Mouse (Mus musculus) hindbrain, embryonic 12.5 days (tissue): ENCODE measurements around the gene Cyp2d22. TPM values are rescaled to one million over a fixed set of nuclear protein-coding genes. Genes with fewer than 3 reads are reported as not detected.
A peak's percentile ranks its signal among the peaks of the same experiment; 100 is the strongest.

Source experiments
- ATAC-seq: fragments of 200-750 bp; cut with Nextera tagmentation; 2 replicates; pipeline ENCODE4 v1.8.0; 2017; ENCODE audit warnings: moderate TSS enrichment; ENCODE audit not compliant: low FRiP score
- H3K27ac ChIP-seq: fragments of 300-500 bp; sonication (generic); 2 replicates; pipeline ENCODE4 v1.5.1; 2016; ENCODE audit warnings: mild to moderate bottlenecking
- H3K27me3 ChIP-seq: fragments of 300-500 bp; sonication (generic); 2 replicates; pipeline ENCODE4 v1.6.1; 2016; ENCODE audit warnings: mild to moderate bottlenecking
- H3K36me3 ChIP-seq: fragments of 300-500 bp; sonication (generic); 2 replicates; pipeline ENCODE4 v1.6.1; 2016; ENCODE audit warnings: mild to moderate bottlenecking
- H3K4me1 ChIP-seq: fragments of 300-500 bp; sonication (generic); 2 replicates; pipeline ENCODE4 v1.6.1; 2016
- H3K4me2 ChIP-seq: fragments of 300-500 bp; sonication (generic); replicated peaks from 2 replicates; pipeline ENCODE4 v1.6.1; 2016; ENCODE audit warnings: mild to moderate bottlenecking
- H3K4me3 ChIP-seq: fragments of 300-500 bp; sonication (generic); 2 replicates; pipeline ENCODE4 v1.5.1; 2016; ENCODE audit warnings: mild to moderate bottlenecking
- H3K9ac ChIP-seq: fragments of 300-500 bp; sonication (generic); 2 replicates; pipeline ENCODE4 v1.6.1; 2016; ENCODE audit warnings: mild to moderate bottlenecking, moderate library complexity
- H3K9me3 ChIP-seq: fragments of 300-500 bp; sonication (generic); replicated peaks from 2 replicates; pipeline ENCODE4 v1.6.1; 2016; ENCODE audit warnings: mild to moderate bottlenecking
- WGBS: fragments of 180-500 bp; shearing (Covaris S2); methylation state at CpG from one replicate; pipeline ENCODE4 v1.1.7; 2016; 5-methylcytosine and 5-hydroxymethylcytosine counted together
- polyA plus RNA-seq: library from polyadenylated mRNA; unstranded; fragments of >200 nt; fragmentation: Nextera tagmentation; extraction: Ambion mirVana; gene quantifications from 2 replicates; pipeline ENCODE4 v1.2.1, GENCODE M21; 2016

Gene Cyp2d22
- polyA plus RNA-seq = 4.0 and 4.8 TPM in 2 replicates

- Histone ChIP-seq H3K4me1 (peaks cover 21% of the 10 kb centered on the region), H3K4me3 (peak within 1 kb of the TSS; percentile 33), H3K4me2 (peak within 1 kb of the TSS; percentile 58), H3K27me3 (no peaks in the 10 kb centered on the region; the same call in 1 of the 2 replicates), H3K27ac (peak within 1 kb of the TSS; percentile 64), H3K36me3 (no peaks in the 10 kb centered on the region), H3K9ac (peak within 1 kb of the TSS; percentile 51), H3K9me3 (no peaks in the 10 kb centered on the region)
- 2% methylated on average over 19 of the region's 24 CpGs for WGBS
- peak; percentile 63 for ATAC-seq
These were observed at the start of gene Cyp2d22 for GRCm38 (mm10) chr15:82379871-82380713. Cyp2d22 (minus strand) TSS chr15:82380260.

GRCm38 (mm10) chr15:82423471-82423870, 43.4 kb upstream of the Cyp2d22 start:
- no peaks in the 10 kb centered on the region for H3K9me3 ChIP-seq
- H3K4me3 ChIP-seq = no peak overlapping the region
- H3K27ac ChIP-seq = no peak overlapping the region
- WGBS = 85% methylated on average over 3 of the region's 3 CpGs
- no peaks in the 10 kb centered on the region for H3K27me3 ChIP-seq
- no peak overlapping the region for H3K9ac ChIP-seq
- H3K36me3 ChIP-seq = no peaks in the 10 kb centered on the region
- no peak for ATAC-seq
- H3K4me2 ChIP-seq = no peak overlapping the region
- H3K4me1 ChIP-seq = no peaks in the 10 kb centered on the region

- no peak for ATAC-seq
- WGBS = 83% methylated on average over 4 of the region's 4 CpGs
- no peaks in the 10 kb centered on the region for H3K36me3 ChIP-seq
- H3K27me3 ChIP-seq = no peaks in the 10 kb centered on the region
- no peak overlapping the region for H3K4me3 ChIP-seq
- no peaks in the 10 kb centered on the region for H3K4me1 ChIP-seq
- H3K9me3 ChIP-seq = no peaks in the 10 kb centered on the region
- no peak overlapping the region for H3K27ac ChIP-seq
- no peak overlapping the region for H3K4me2 ChIP-seq
- no peak overlapping the region for H3K9ac ChIP-seq
These were observed 42.9 kb upstream of the Cyp2d22 start for GRCm38 (mm10) chr15:82422935-82423334.

GRCm38 (mm10) chr15:82418616-82419015, 38.6 kb upstream of the Cyp2d22 start:
- Histone ChIP-seq H3K27ac (no peak overlapping the region), H3K9me3 (no peaks in the 10 kb centered on the region), H3K27me3 (no peaks in the 10 kb centered on the region), H3K4me2 (no peak overlapping the region), H3K9ac (no peak overlapping the region), H3K4me3 (no peak overlapping the region), H3K4me1 (peaks cover 7% of the 10 kb centered on the region), H3K36me3 (no peaks in the 10 kb centered on the region)
- no peak for ATAC-seq
- 81% methylated on average over 1 of the region's 1 CpGs for WGBS

- 21% methylated on average over 16 of the region's 16 CpGs for WGBS
- H3K4me3 ChIP-seq = no peak overlapping the region
- H3K27ac ChIP-seq = no peak overlapping the region
- H3K4me2 ChIP-seq = peak overlapping the region; percentile 11; the same call in 1 of the 2 replicates
- no peaks in the 10 kb centered on the region for H3K9me3 ChIP-seq
- H3K9ac ChIP-seq = 0 out of 2 replicates have a peak overlapping the region, but pooled peaks have one; percentile 8
- peak; percentile 76 for ATAC-seq
- peaks cover 7% of the 10 kb centered on the region for H3K4me1 ChIP-seq
- no peaks in the 10 kb centered on the region for H3K36me3 ChIP-seq
- H3K27me3 ChIP-seq = no peaks in the 10 kb centered on the region
These were observed 37.0 kb upstream of the Cyp2d22 start for GRCm38 (mm10) chr15:82416797-82417789.

GRCm38 (mm10) chr15:82407536-82407935, 27.5 kb upstream of the Cyp2d22 start:
- Histone ChIP-seq H3K9ac (no peak overlapping the region), H3K4me1 (no peaks in the 10 kb centered on the region), H3K4me2 (no peak overlapping the region), H3K9me3 (no peaks in the 10 kb centered on the region), H3K36me3 (no peaks in the 10 kb centered on the region), H3K27me3 (no peaks in the 10 kb centered on the region), H3K4me3 (no peak overlapping the region), H3K27ac (no peak overlapping the region)
- no peak for ATAC-seq
- WGBS = 87% methylated on average over 4 of the region's 4 CpGs

- no peak within 1 kb of the TSS for H3K27ac ChIP-seq
- H3K27me3 ChIP-seq = no peaks in the 10 kb centered on the region
- H3K9me3 ChIP-seq = no peaks in the 10 kb centered on the region
- no peak for ATAC-seq
- H3K9ac ChIP-seq = no peak within 1 kb of the TSS
- no peaks in the 10 kb centered on the region for H3K4me1 ChIP-seq
- WGBS = 94% methylated on average over 6 of the region's 6 CpGs
- no peak within 1 kb of the TSS for H3K4me2 ChIP-seq
- no peaks in the 10 kb centered on the region for H3K36me3 ChIP-seq
- H3K4me3 ChIP-seq = no peak within 1 kb of the TSS
These were observed 26.9 kb upstream of the Cyp2d22 start, which contains the start of gene Cyp2d10 for GRCm38 (mm10) chr15:82406981-82407380. Cyp2d10 (minus strand) TSS chr15:82407195.

- H3K27ac ChIP-seq = no peak overlapping the region
- H3K36me3 ChIP-seq = no peaks in the 10 kb centered on the region
- H3K4me1 ChIP-seq = no peaks in the 10 kb centered on the region
- H3K9ac ChIP-seq = no peak overlapping the region
- H3K9me3 ChIP-seq = no peaks in the 10 kb centered on the region
- 90% methylated on average over 3 of the region's 3 CpGs for WGBS
- no peak overlapping the region for H3K4me3 ChIP-seq
- H3K27me3 ChIP-seq = no peaks in the 10 kb centered on the region
- no peak for ATAC-seq
- H3K4me2 ChIP-seq = no peak overlapping the region
These were observed 24.1 kb upstream of the Cyp2d22 start for GRCm38 (mm10) chr15:82404163-82404562.

- H3K9ac ChIP-seq = no peak overlapping the region
- no peak overlapping the region for H3K4me3 ChIP-seq
- H3K27ac ChIP-seq = no peak overlapping the region
- no peak overlapping the region for H3K4me2 ChIP-seq
- no peaks in the 10 kb centered on the region for H3K4me1 ChIP-seq
- ATAC-seq = no peak
- H3K9me3 ChIP-seq = no peaks in the 10 kb centered on the region
- 90% methylated on average over 9 of the region's 9 CpGs for WGBS
- H3K27me3 ChIP-seq = no peaks in the 10 kb centered on the region
- no peaks in the 10 kb centered on the region for H3K36me3 ChIP-seq
These were observed 23.5 kb upstream of the Cyp2d22 start for GRCm38 (mm10) chr15:82403606-82404005.

- 87% methylated on average over 6 of the region's 6 CpGs for WGBS
- H3K27ac ChIP-seq = no peak overlapping the region
- H3K9me3 ChIP-seq = no peaks in the 10 kb centered on the region
- H3K27me3 ChIP-seq = no peaks in the 10 kb centered on the region
- no peak overlapping the region for H3K4me2 ChIP-seq
- H3K36me3 ChIP-seq = no peaks in the 10 kb centered on the region
- no peaks in the 10 kb centered on the region for H3K4me1 ChIP-seq
- no peak overlapping the region for H3K9ac ChIP-seq
- no peak overlapping the region for H3K4me3 ChIP-seq
- ATAC-seq = no peak
These were observed 22.7 kb upstream of the Cyp2d22 start for GRCm38 (mm10) chr15:82402741-82403140.

- no peak for ATAC-seq
- H3K9me3 ChIP-seq = no peaks in the 10 kb centered on the region
- H3K27ac ChIP-seq = no peak overlapping the region
- H3K4me3 ChIP-seq = no peak overlapping the region
- H3K4me2 ChIP-seq = no peak overlapping the region
- H3K9ac ChIP-seq = no peak overlapping the region
- H3K4me1 ChIP-seq = no peaks in the 10 kb centered on the region
- H3K27me3 ChIP-seq = no peaks in the 10 kb centered on the region
- H3K36me3 ChIP-seq = no peaks in the 10 kb centered on the region
These were observed 22.0 kb upstream of the Cyp2d22 start for GRCm38 (mm10) chr15:82402106-82402505.

GRCm38 (mm10) chr15:82401516-82401915, 21.5 kb upstream of the Cyp2d22 start:
- Histone ChIP-seq H3K36me3 (no peaks in the 10 kb centered on the region), H3K4me1 (no peaks in the 10 kb centered on the region), H3K9me3 (no peaks in the 10 kb centered on the region), H3K27ac (no peak overlapping the region), H3K27me3 (no peaks in the 10 kb centered on the region), H3K4me2 (no peak overlapping the region), H3K4me3 (no peak overlapping the region), H3K9ac (no peak overlapping the region)
- no peak for ATAC-seq
- 46% methylated on average over 2 of the region's 2 CpGs for WGBS
